Mouse (Mus musculus): ENCODE measurements around the gene Zfp819. TPM values are rescaled to one million over a fixed set of nuclear protein-coding genes. Genes with fewer than 3 reads are reported as not detected.
"Not testable (repeated sequence)": the region's sequence is repeated elsewhere in the genome, so short reads cannot be mapped to it uniquely, and the experiment has no call there.

Zfp819 gene
- total RNA-seq, 1 experiment from 2014 or later, result not detected

DNA sequence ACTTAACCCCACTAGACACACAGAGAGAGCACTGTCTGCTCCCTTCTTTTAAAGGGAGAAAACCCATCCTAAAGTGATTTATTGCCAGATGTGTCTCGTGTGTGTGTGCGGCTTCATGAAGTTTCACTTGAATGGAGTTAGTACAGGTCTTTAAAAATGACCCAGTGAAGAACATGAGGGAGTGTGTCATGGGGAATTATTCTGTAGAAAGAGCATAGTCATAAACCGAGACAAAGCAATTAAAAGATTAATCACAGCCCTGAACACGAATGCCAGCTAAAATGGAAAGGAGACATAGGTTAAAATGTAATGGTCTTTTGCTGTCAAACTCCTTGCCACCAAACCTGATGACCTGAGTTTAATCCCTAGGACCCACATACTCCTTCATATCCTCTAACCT, 27.0 kb downstream of the Zfp819 start:
- no peak for ATAC-seq (replicated peaks in 1 of 2; ENCODE audit: insufficient read depth in 1 of 2, low FRiP score in 2 of 2, low TSS enrichment in 1 of 2, low read depth in 1 of 2, poor library complexity in 2 of 2, severe bottlenecking in 2 of 2)

DNA sequence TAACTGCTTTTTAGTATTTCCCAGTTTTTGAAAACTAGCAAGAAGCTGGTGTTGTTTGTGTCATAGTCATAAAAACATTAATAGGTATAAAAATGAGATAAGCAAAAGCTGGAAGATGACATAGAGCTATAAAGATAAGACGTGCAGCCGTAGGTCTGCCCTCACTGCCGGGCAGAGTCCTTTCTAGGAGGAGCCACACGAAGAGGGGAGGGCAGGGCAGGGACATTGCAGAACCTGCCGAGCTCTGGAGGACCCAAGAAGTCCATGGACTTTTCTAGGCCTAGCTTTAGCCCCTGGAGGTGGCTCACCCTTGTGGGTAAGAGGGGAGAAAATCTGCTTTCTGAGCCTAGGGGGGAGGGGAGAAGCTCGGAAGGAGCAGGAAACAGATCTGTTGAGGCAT, 27.5 kb downstream of the Zfp819 start, which contains the start of gene Ceacam18:
Gene Ceacam18, plus strand, starts transcription at position 208 of the 400 bp plus-strand sequence.
- no peak for ATAC-seq (replicated peaks in 1 of 2; ENCODE audit: insufficient read depth in 1 of 2, low FRiP score in 2 of 2, low TSS enrichment in 1 of 2, low read depth in 1 of 2, poor library complexity in 2 of 2, severe bottlenecking in 2 of 2)

DNA sequence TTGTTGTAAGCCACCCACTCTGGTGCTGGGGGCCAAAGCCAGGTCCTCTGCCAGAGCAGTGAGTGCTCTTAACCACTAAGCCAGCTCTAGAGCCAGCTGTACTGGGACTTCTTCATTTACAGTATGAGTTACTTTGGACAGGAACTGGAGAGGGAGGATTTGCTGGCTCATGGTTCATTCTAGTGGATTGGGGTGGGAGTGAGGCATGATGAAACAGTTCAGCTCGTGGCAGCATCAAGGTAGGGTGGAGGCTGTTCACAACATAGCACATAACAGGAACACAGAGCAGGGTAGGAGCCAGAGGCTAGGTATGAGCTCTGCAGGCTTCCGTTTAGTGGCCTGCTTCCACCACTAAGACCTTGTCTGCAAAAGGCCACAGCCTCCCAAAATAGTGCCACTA, 29.2 kb downstream of the Zfp819 start:
- ATAC-seq (replicated peaks in 1 of 2; ENCODE audit: insufficient read depth in 1 of 2, low FRiP score in 2 of 2, low TSS enrichment in 1 of 2, low read depth in 1 of 2, poor library complexity in 2 of 2, severe bottlenecking in 2 of 2), result peak; percentile 63 to 74; a peak in 3 of 4 replicates

DNA sequence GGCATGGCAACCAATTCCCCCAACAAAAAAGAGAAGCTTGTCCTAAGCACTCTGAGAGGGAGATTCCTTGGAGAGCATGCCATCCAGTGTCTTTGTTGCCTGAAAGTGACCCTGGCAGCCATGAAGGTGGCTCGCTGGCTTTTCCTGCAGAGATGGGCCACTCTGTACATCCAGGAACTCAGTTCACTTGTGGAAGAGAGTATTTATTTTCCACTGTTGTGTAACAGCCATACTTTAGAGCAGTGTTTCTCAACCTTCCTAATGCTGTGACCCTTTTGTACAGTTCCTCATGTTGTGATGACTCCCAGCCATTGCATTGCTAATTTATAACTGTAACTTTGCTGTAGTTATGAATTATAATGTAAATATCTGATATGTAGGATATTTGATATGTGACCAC, 30.1 kb downstream of the Zfp819 start:
- no peak; a peak in 1 of 4 replicates for ATAC-seq (replicated peaks in 1 of 2; ENCODE audit: insufficient read depth in 1 of 2, low FRiP score in 2 of 2, low TSS enrichment in 1 of 2, low read depth in 1 of 2, poor library complexity in 2 of 2, severe bottlenecking in 2 of 2)

DNA sequence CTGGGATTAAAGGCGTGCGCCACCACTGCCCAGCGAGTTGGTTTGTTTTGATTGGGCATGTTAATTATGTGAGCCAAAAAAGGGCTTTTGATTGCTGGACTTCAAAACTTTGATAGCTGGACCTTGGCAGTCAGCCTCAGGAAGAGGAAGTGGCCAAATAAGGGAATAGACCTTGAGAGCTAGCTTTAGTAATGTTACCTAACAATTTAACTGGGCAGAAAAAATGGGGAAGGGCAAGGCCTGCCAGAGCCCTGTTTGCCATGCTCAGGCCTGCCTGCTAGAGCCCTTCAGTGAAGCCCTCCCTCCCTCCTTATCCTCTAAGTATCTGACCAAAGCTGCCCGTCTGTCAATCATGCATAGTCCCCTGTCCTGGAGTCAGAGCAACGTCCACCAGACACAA, 35.6 kb downstream of the Zfp819 start:
- ATAC-seq (replicated peaks in 1 of 2; ENCODE audit: insufficient read depth in 1 of 2, low FRiP score in 2 of 2, low TSS enrichment in 1 of 2, low read depth in 1 of 2, poor library complexity in 2 of 2, severe bottlenecking in 2 of 2), result peak in 1 of 2 experiments; percentile 60; a peak in 1 of 4 replicates

DNA sequence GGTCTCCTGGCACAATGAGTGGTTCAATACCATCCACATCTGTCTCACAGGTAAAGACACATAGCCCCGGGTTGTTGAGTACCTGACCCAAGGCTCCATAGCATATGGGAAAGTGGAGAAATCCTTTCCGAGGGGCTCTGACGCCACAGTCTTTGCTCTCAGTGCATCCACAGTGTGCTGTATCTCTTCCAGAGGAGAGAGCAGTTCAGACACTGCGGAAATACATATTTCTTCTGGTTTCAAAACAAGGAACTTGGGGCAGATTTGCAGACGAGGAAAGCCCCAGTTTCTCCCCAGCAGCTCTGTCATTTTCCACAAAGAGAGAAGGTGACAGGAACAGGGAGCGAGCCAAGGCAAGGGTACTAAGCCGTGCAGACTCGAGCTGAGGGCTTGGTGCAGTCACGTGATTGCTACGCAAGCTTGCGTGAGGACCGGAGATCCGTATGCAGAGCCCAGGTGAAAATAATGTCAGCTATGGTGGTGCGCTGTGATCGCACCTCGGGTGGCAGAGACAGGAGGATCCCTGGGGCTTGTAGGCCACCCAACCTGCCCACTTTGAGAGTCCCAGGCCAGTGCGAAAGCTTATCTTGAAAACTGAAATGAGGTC, 36.2 kb downstream of the Zfp819 start:
- peak; percentile 10 to 14; a peak in 1 of 4 replicates for ATAC-seq (replicated peaks in 1 of 2; ENCODE audit: insufficient read depth in 1 of 2, low FRiP score in 2 of 2, low TSS enrichment in 1 of 2, low read depth in 1 of 2, poor library complexity in 2 of 2, severe bottlenecking in 2 of 2)

DNA sequence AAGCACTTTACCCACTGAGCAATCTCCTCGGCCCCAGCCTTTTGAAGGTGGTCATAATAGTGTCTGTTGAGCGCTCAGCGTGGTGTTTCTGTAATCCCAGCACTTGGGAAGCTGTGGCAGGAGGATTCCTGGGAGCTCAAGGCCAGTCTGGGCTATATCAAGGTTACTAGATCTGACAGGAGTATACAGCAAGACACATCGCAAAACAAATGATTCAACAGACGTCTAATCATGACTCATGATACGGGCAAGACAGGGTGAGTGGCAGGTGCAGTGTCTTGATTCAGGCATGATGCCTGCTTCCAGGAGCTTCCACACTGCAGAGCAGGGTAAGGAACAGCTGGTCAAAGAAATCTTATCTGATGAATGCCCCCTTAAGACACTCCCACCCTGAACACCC, 45.7 kb downstream of the Zfp819 start:
- ATAC-seq (replicated peaks in 1 of 2; ENCODE audit: insufficient read depth in 1 of 2, low FRiP score in 2 of 2, low TSS enrichment in 1 of 2, low read depth in 1 of 2, poor library complexity in 2 of 2, severe bottlenecking in 2 of 2), result no peak

DNA sequence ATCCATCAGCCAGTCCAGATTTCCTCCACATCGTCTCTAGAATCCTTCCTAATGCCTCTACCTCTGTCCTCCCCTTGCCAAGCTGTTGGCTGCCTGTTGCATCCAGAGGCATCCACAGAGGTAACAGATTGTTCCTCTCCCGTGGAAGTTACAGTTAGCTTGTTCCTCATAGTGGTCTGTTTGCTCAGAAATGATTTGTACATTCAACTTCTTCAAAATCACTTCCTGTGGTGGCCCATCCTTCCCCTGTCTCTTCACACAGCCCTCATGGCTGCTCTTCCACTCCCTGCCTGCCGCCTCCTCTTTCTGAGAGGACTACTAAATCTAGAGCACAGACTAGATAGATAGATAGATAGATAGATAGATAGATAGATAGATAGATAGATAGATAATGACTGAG, 47.5 kb downstream of the Zfp819 start:
- peak; percentile 72 to 84 for ATAC-seq (replicated peaks in 1 of 2; ENCODE audit: insufficient read depth in 1 of 2, low FRiP score in 2 of 2, low TSS enrichment in 1 of 2, low read depth in 1 of 2, poor library complexity in 2 of 2, severe bottlenecking in 2 of 2)

DNA sequence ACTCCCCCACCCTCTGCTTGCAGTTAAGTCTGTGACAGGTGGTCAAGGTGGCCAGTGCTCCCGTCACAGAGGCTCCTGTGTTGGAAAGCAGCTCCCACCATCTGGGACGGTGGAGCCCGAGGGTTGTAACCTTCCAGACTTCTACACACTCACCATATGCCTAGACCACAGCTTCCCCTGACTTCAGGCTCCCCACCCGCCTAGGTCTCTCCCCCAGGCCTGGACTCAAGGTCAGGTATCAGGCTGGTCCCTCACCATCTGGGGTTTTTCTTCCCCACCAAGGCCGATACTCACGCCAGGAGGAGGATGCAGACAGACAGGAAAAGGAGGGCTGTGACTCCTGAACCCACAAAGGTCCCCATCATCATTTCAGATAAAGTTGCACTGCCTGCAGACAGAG, 49.3 kb downstream of the Zfp819 start:
- ATAC-seq (replicated peaks in 1 of 2; ENCODE audit: insufficient read depth in 1 of 2, low FRiP score in 2 of 2, low TSS enrichment in 1 of 2, low read depth in 1 of 2, poor library complexity in 2 of 2, severe bottlenecking in 2 of 2), result peak; percentile 55 to 65

DNA sequence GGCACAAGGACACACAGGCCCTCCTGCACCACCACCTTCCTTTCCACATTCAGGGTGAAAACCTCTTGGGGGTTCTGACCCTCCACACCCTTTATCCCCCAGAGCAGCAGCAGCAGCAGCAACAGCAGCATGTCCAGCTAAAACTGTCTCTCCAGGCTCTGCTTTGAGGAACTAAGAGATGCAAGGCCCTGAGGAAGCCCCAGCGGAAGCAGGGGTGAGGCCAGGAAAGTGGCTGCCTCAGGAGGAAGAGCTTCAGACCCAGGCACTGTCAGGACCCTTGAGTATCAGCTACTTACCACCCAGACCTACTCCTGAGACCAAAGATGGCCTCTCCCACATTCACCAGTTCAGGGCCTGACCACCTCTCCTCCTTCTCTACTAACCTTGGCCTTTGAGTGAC, 53.0 kb downstream of the Zfp819 start, which contains the start of gene Siglece:
Gene Siglece, minus strand, starts transcription at position 160 of the 400 bp plus-strand sequence.
- ATAC-seq (replicated peaks in 1 of 2; ENCODE audit: insufficient read depth in 1 of 2, low FRiP score in 2 of 2, low TSS enrichment in 1 of 2, low read depth in 1 of 2, poor library complexity in 2 of 2, severe bottlenecking in 2 of 2), result peak in 1 of 2 experiments; percentile 42; a peak in 1 of 4 replicates

DNA sequence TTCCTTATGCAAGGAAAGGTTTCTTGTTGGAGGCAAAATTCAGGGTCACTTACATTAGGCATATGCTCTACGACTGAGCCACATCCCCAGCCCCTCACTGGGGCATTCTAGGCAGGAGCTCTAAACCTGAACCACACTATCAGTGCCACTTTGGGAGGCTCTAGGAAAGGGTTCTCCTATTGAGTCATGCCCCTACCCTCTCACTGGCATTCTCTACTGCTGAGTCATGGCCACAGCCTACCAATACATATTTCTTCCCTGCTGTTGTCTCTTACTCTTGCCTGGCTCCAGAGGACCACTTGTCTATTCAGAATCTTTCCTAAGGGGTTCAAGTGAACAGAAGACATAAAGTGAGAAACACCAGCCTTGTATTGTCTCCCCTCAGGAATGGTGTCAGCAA, 55.8 kb downstream of the Zfp819 start:
- ATAC-seq (replicated peaks in 1 of 2; ENCODE audit: insufficient read depth in 1 of 2, low FRiP score in 2 of 2, low TSS enrichment in 1 of 2, low read depth in 1 of 2, poor library complexity in 2 of 2, severe bottlenecking in 2 of 2), result peak; percentile 69 to 70; a peak in 1 of 4 replicates

DNA sequence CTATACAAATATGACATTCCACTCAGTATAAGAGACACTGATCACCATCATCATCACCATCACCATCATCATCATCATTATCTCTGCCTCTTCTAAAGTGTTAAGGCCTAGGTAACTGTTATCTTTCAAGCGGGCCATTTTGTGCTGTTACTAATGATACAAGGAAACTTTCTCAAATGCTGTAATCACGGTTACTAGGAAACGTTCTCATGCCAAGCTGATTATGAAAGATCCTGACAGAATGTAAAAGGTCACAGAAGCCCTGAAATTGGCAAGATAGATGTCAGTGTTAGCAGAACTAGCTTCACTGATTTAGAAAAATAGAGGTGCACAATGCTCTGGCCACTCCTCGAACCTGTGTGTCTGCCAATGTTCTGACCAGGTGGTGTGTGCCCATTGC, 60.3 kb downstream of the Zfp819 start:
- not testable (repeated sequence) for ATAC-seq (replicated peaks in 1 of 2; ENCODE audit: insufficient read depth in 1 of 2, low FRiP score in 2 of 2, low TSS enrichment in 1 of 2, low read depth in 1 of 2, poor library complexity in 2 of 2, severe bottlenecking in 2 of 2)

Other genes with a start within 250 kb of the Zfp819 start
- gene Siglecg, start 199.0 kb upstream of the Zfp819 start, total RNA-seq (2017), result 3.0 and 6.3 TPM in 2 replicates
- not detected in 2 replicates for gene Lim2, start 179.5 kb upstream of the Zfp819 start, total RNA-seq (2017)
- gene Nkg7, start 170.1 kb upstream of the Zfp819 start, total RNA-seq (2017), result 94.2 and 115 TPM in 2 replicates
- not detected in 2 replicates for gene Cldnd2, start 166.4 kb upstream of the Zfp819 start, total RNA-seq (2017)
- gene Etfb, start 163.1 kb upstream of the Zfp819 start, total RNA-seq (2017), result 316 and 319 TPM in 2 replicates
- gene Gm45233, start 163.0 kb upstream of the Zfp819 start, total RNA-seq (2017), result 2.5 TPM in 1 of 2 replicates, not detected in the other
- gene Vsig10l, start 144.0 kb upstream of the Zfp819 start, total RNA-seq (2017), result 5.0 and 5.1 TPM in 2 replicates
- not detected in 2 replicates for gene Iglon5, start 117.1 kb upstream of the Zfp819 start, total RNA-seq (2017)
- not detected in 2 replicates for gene 4931406B18Rik, start 101.2 kb upstream of the Zfp819 start, total RNA-seq (2017)
- gene Cd33, start 62.7 kb upstream of the Zfp819 start, total RNA-seq (2017), result 26.9 and 29.0 TPM in 2 replicates
- gene Zfp658, start 44.9 kb upstream of the Zfp819 start, total RNA-seq (2017), result 6.1 and 6.6 TPM in 2 replicates
- gene Zfp719, start 27.6 kb upstream of the Zfp819 start, total RNA-seq (2017), result 10.9 and 15.6 TPM in 2 replicates
- not detected in 2 replicates for gene Ceacam18, start 27.5 kb downstream of the Zfp819 start, total RNA-seq (2017)
- 1.7 and 4.1 TPM in 2 replicates for gene Siglece, start 53.0 kb downstream of the Zfp819 start, total RNA-seq (2017)
- 6.3 and 9.8 TPM in 2 replicates for gene Ctu1, start 64.8 kb downstream of the Zfp819 start, total RNA-seq (2017)
- gene Klk14, start 83.2 kb downstream of the Zfp819 start, total RNA-seq (2017), result not detected in 2 replicates
- not detected in 2 replicates for gene Klk13, start 105.4 kb downstream of the Zfp819 start, total RNA-seq (2017)
- not detected in 2 replicates for gene Klk12, start 161.7 kb downstream of the Zfp819 start, total RNA-seq (2017)
- gene Klk11, start 167.4 kb downstream of the Zfp819 start, total RNA-seq (2017), result not detected in 2 replicates
- not detected in 2 replicates for gene Klk10, start 173.9 kb downstream of the Zfp819 start, total RNA-seq (2017)
- not detected in 2 replicates for gene Klk9, start 184.7 kb downstream of the Zfp819 start, total RNA-seq (2017)
- 45.1 and 49.5 TPM in 2 replicates for gene Klk8, start 190.4 kb downstream of the Zfp819 start, total RNA-seq (2017)
- 0.10 TPM in 1 of 2 replicates, not detected in the other for gene Klk7, start 204.1 kb downstream of the Zfp819 start, total RNA-seq (2017)
- not detected in 2 replicates for gene Klk6, start 217.3 kb downstream of the Zfp819 start, total RNA-seq (2017)
- not detected in 2 replicates for gene Klk5, start 234.8 kb downstream of the Zfp819 start, total RNA-seq (2017)